Mouse (Mus musculus) neutrophil, adult 5-6 weeks (primary cell): ENCODE data around the gene Slc29a1. TPM values are rescaled to one million over a fixed set of nuclear protein-coding genes. Genes with fewer than 3 reads are reported as not detected.
A peak's percentile ranks its signal among the peaks of the same experiment; 100 is the strongest.
"Not testable (repeated sequence)": the region's sequence is repeated elsewhere in the genome, so short reads cannot be mapped to it uniquely, and the experiment has no call there.

Source experiments
- ATAC-seq: fragments of 151-379, 151-347 bp; 2 replicates; pipeline ENCODE4 v1.8.0; 2017; ENCODE audit warnings: mild to moderate bottlenecking, moderate TSS enrichment; ENCODE audit not compliant: insufficient number of reproducible peaks, poor library complexity, low FRiP score, severe bottlenecking; ENCODE audit errors: extremely low read depth
- total RNA-seq: library from RNA; stranded (forward); fragments of 200-1000 nt; gene quantifications from 2 replicates; pipeline ENCODE4 v1.2.3, GENCODE M21; 2017

Gene Slc29a1
- 3.7 and 5.9 TPM in 2 replicates for total RNA-seq

- no peak for ATAC-seq
Observed at GRCm38 (mm10) chr17:45599446-45600242, at the start of gene Slc29a1. Slc29a1 (minus strand) TSS chr17:45599606.

GRCm38 (mm10) chr17:45644185-45644584 is 44.8 kb upstream of the Slc29a1 start:
- no peak for ATAC-seq

GRCm38 (mm10) chr17:45642701-45643100 is 43.3 kb upstream of the Slc29a1 start:
- 0 out of 2 replicates have a peak, but pooled peaks have one; percentile 30 for ATAC-seq

- no peak for ATAC-seq
Observed at GRCm38 (mm10) chr17:45641981-45642380, 42.6 kb upstream of the Slc29a1 start.

- no peak for ATAC-seq
Observed at GRCm38 (mm10) chr17:45638596-45639295, 39.3 kb upstream of the Slc29a1 start.

GRCm38 (mm10) chr17:45634033-45634432 is 34.6 kb upstream of the Slc29a1 start:
- no peak for ATAC-seq

GRCm38 (mm10) chr17:45631940-45632339 is 32.5 kb upstream of the Slc29a1 start:
- ATAC-seq, result peak; percentile 76

- no peak for ATAC-seq
Observed at GRCm38 (mm10) chr17:45630992-45631391, 31.6 kb upstream of the Slc29a1 start.

GRCm38 (mm10) chr17:45629861-45630694 is 30.7 kb upstream of the Slc29a1 start:
- ATAC-seq, result peak; percentile 24; the same call in 1 of the 2 replicates

GRCm38 (mm10) chr17:45628885-45629855 is 29.8 kb upstream of the Slc29a1 start:
- no peak for ATAC-seq

- ATAC-seq, result no peak
Observed at GRCm38 (mm10) chr17:45628160-45628559, 28.8 kb upstream of the Slc29a1 start.

- peak; percentile 93 for ATAC-seq
Observed at GRCm38 (mm10) chr17:45626577-45627134, 27.2 kb upstream of the Slc29a1 start.

- not testable (repeated sequence) for ATAC-seq
Observed at GRCm38 (mm10) chr17:45623425-45623824, 24.0 kb upstream of the Slc29a1 start.

GRCm38 (mm10) chr17:45619386-45620256 is 20.2 kb upstream of the Slc29a1 start:
- ATAC-seq, result peak; percentile 19; the same call in 1 of the 2 replicates

GRCm38 (mm10) chr17:45618941-45619385 is 19.6 kb upstream of the Slc29a1 start:
- ATAC-seq, result 0 out of 2 replicates have a peak, but pooled peaks have one; percentile 13

- no peak for ATAC-seq
Observed at GRCm38 (mm10) chr17:45617655-45618054, 18.2 kb upstream of the Slc29a1 start.

- ATAC-seq, result no peak
Observed at GRCm38 (mm10) chr17:45616679-45617078, 17.3 kb upstream of the Slc29a1 start.
